Mouse (Mus musculus): ENCODE measurements around the gene Nr4a1.

The Nr4a1 gene

GRCm38 (mm10) chr15:101256463-101257206 lies 2.6 kb downstream of the Nr4a1 start:
- no peak for DNase-seq (ENCODE audit: low read depth)

- no peak for DNase-seq (ENCODE audit: low read depth)
These were observed 4.4 kb downstream of the Nr4a1 start for GRCm38 (mm10) chr15:101258420-101258819.

GRCm38 (mm10) chr15:101259922-101260321 lies 5.9 kb downstream of the Nr4a1 start:
- DNase-seq (ENCODE audit: low read depth), result no peak

- no peak for DNase-seq (ENCODE audit: low read depth)
These were observed 6.3 kb downstream of the Nr4a1 start for GRCm38 (mm10) chr15:101260387-101260786.

GRCm38 (mm10) chr15:101260874-101261622 lies 7.0 kb downstream of the Nr4a1 start:
- DNase-seq (ENCODE audit: low read depth), result no peak

- no peak for DNase-seq (ENCODE audit: low read depth)
These were observed 8.4 kb downstream of the Nr4a1 start for GRCm38 (mm10) chr15:101262502-101262901.

- no peak for DNase-seq (ENCODE audit: low read depth)
These were observed 12.3 kb downstream of the Nr4a1 start for GRCm38 (mm10) chr15:101266132-101266963.

GRCm38 (mm10) chr15:101267053-101268032 lies 13.3 kb downstream of the Nr4a1 start:
- DNase-seq (ENCODE audit: low read depth), result no peak

GRCm38 (mm10) chr15:101270101-101270820 lies 16.2 kb downstream of the Nr4a1 start:
- DNase-seq (ENCODE audit: low read depth), result no peak

- no peak for DNase-seq (ENCODE audit: low read depth)
These were observed 17.0 kb downstream of the Nr4a1 start for GRCm38 (mm10) chr15:101271107-101271506.

GRCm38 (mm10) chr15:101271513-101271912 lies 17.4 kb downstream of the Nr4a1 start:
- DNase-seq (ENCODE audit: low read depth), result no peak

- no peak for DNase-seq (ENCODE audit: low read depth)
These were observed 20.3 kb downstream of the Nr4a1 start for GRCm38 (mm10) chr15:101274380-101274779.

GRCm38 (mm10) chr15:101277351-101277899 lies 23.4 kb downstream of the Nr4a1 start:
- DNase-seq (ENCODE audit: low read depth), result no peak

- DNase-seq (ENCODE audit: low read depth), result no peak
These were observed 24.5 kb downstream of the Nr4a1 start for GRCm38 (mm10) chr15:101278589-101278988.

GRCm38 (mm10) chr15:101279430-101279999 lies 25.4 kb downstream of the Nr4a1 start:
- DNase-seq (ENCODE audit: low read depth), result no peak

- DNase-seq (ENCODE audit: low read depth), result no peak
These were observed 28.4 kb downstream of the Nr4a1 start for GRCm38 (mm10) chr15:101282471-101282870.

- DNase-seq (ENCODE audit: low read depth), result peak; percentile 54
These were observed 29.3 kb downstream of the Nr4a1 start for GRCm38 (mm10) chr15:101283183-101283910.

GRCm38 (mm10) chr15:101283911-101284750 lies 30.1 kb downstream of the Nr4a1 start, which contains the start of gene Atg101:
Atg101 (plus strand) TSS chr15:101284272.
- DNase-seq (ENCODE audit: low read depth), result peak; percentile 80

Measured in c-Kit-positive CD71-positive TER-119-negative erythroid progenitor cells, embryonic 14.5 days (primary cell).